Mouse (Mus musculus) ES-E14 (cell line): Measurements from ENCODE around the gene Grin2a.

ENCODE experiments used
- CHD2 ChIP-seq: IDR thresholded peaks from 2 replicates; pipeline ENCODE4 v1.6.1; 2014; ENCODE audit warnings: mild to moderate bottlenecking, low read depth, low read length, inconsistent platforms
- HCFC1 ChIP-seq: IDR thresholded peaks from 2 replicates; pipeline ENCODE4 v1.6.1; 2012; ENCODE audit warnings: low read length, inconsistent platforms, borderline replicate concordance; ENCODE audit not compliant: insufficient read depth
- MAFK ChIP-seq: IDR thresholded peaks from 2 replicates; pipeline ENCODE4 v1.6.1; 2014; ENCODE audit warnings: mild to moderate bottlenecking, low read depth, low read length, inconsistent platforms; ENCODE audit not compliant: insufficient read depth
- ZC3H11A ChIP-seq: IDR thresholded peaks from 2 replicates; pipeline ENCODE4 v1.6.1; 2012; ENCODE audit warnings: low read depth, mild to moderate bottlenecking, inconsistent platforms, low read length, borderline replicate concordance
- ZNF384 ChIP-seq: IDR thresholded peaks from 2 replicates; pipeline ENCODE4 v1.6.1; 2012; ENCODE audit warnings: low read depth, low read length, inconsistent platforms

DNA sequence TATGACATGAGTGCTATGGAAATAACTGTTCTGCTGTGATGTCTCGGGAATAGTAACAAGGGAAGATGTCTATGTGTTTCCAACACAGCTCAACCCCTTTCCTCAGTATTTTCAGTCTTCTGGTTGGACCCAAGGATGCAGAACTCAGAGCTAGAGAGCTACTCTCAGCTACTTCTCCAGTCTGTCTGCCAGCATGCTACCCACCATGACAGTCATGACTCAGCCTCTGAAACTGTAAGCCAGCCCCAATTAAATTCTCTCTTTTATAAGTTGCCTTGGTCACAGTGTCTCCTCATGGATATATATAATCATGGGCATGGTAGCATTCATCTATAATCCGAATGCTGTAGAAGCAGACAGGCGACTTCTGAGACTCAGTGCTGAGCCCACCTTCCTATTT lies 47.9 kb downstream of the Grin2a start:
- no peak for TF ChIP-seq MAFK
- no peak for TF ChIP-seq HCFC1
- no peak for TF ChIP-seq ZC3H11A
- no peak for TF ChIP-seq CHD2
- TF ChIP-seq ZNF384: no peak
